Mouse (Mus musculus): ENCODE data around the gene Plcg2.

Plcg2 gene

GRCm38 (mm10) chr8:117498179-117498914, at the start of gene Plcg2:
Plcg2 (plus strand) TSS chr8:117498291.
- DNase-seq (ENCODE audit: low spot score): no peak

- DNase-seq (ENCODE audit: low spot score): peak; percentile 47
These were observed 47.0 kb upstream of the Plcg2 start for GRCm38 (mm10) chr8:117451072-117451471.

- DNase-seq (ENCODE audit: low spot score): no peak
These were observed 44.1 kb upstream of the Plcg2 start for GRCm38 (mm10) chr8:117453974-117454373.

- DNase-seq (ENCODE audit: low spot score): no peak
These were observed 43.5 kb upstream of the Plcg2 start for GRCm38 (mm10) chr8:117454516-117455116.

GRCm38 (mm10) chr8:117455701-117456100, 42.4 kb upstream of the Plcg2 start:
- no peak for DNase-seq (ENCODE audit: low spot score)

GRCm38 (mm10) chr8:117458440-117458839, 39.7 kb upstream of the Plcg2 start:
- no peak for DNase-seq (ENCODE audit: low spot score)

GRCm38 (mm10) chr8:117462701-117463284, 35.3 kb upstream of the Plcg2 start:
- DNase-seq (ENCODE audit: low spot score): no peak

GRCm38 (mm10) chr8:117464525-117464924, 33.6 kb upstream of the Plcg2 start:
- no peak for DNase-seq (ENCODE audit: low spot score)

GRCm38 (mm10) chr8:117465250-117465649, 32.8 kb upstream of the Plcg2 start:
- DNase-seq (ENCODE audit: low spot score): peak; percentile 71

- DNase-seq (ENCODE audit: low spot score): no peak
These were observed 30.6 kb upstream of the Plcg2 start for GRCm38 (mm10) chr8:117467466-117467865.

GRCm38 (mm10) chr8:117469431-117470341, 28.4 kb upstream of the Plcg2 start:
- no peak for DNase-seq (ENCODE audit: low spot score)

- peak; percentile 37 for DNase-seq (ENCODE audit: low spot score)
These were observed 27.7 kb upstream of the Plcg2 start for GRCm38 (mm10) chr8:117470342-117470781.

GRCm38 (mm10) chr8:117471174-117471573, 26.9 kb upstream of the Plcg2 start:
- DNase-seq (ENCODE audit: low spot score): no peak

- no peak for DNase-seq (ENCODE audit: low spot score)
These were observed 26.4 kb upstream of the Plcg2 start for GRCm38 (mm10) chr8:117471655-117472054.

GRCm38 (mm10) chr8:117472332-117472731, 25.8 kb upstream of the Plcg2 start:
- no peak for DNase-seq (ENCODE audit: low spot score)

GRCm38 (mm10) chr8:117474944-117475343, 23.1 kb upstream of the Plcg2 start:
- peak; percentile 86 for DNase-seq (ENCODE audit: low spot score)

- DNase-seq (ENCODE audit: low spot score): no peak
These were observed 22.3 kb upstream of the Plcg2 start for GRCm38 (mm10) chr8:117475819-117476218.

- no peak for DNase-seq (ENCODE audit: low spot score)
These were observed 20.0 kb upstream of the Plcg2 start for GRCm38 (mm10) chr8:117478082-117478481.

- DNase-seq (ENCODE audit: low spot score): no peak
These were observed 18.1 kb upstream of the Plcg2 start for GRCm38 (mm10) chr8:117479996-117480395.

GRCm38 (mm10) chr8:117480516-117480915, 17.6 kb upstream of the Plcg2 start:
- DNase-seq (ENCODE audit: low spot score): no peak

- DNase-seq (ENCODE audit: low spot score): no peak
These were observed 16.3 kb upstream of the Plcg2 start for GRCm38 (mm10) chr8:117481830-117482229.

GRCm38 (mm10) chr8:117484731-117485130, 13.4 kb upstream of the Plcg2 start:
- no peak for DNase-seq (ENCODE audit: low spot score)
